9 mouse cellular contexts compared by ENCODE assay signal in genomic region chr9:114367783-114368470, GRCm38 (mm10). TPM values are rescaled to one million over a fixed set of nuclear protein-coding genes. Genes with fewer than 3 reads are reported as not detected.
DNase-seq lines count a peak whose midpoint lies in the region; ATAC-seq lines count a peak whose summit lies in the region.
"Had no signal": no experiment of that assay in that cellular context is flagged by ENCODE, and none has a peak within 500 bp of the region (broad histone marks: within the 10 kb centered on the region; RNA-seq: fewer than 3 reads in every experiment).

No protein-coding gene starts in this region.

- peak; percentile 79 for ATAC-seq in frontal cortex, adult (ENCODE audit: low TSS enrichment)
- peak; percentile 80 to 91 for ATAC-seq in hematopoietic stem cell, adult 5-6 weeks (replicated peaks in 1 of 2; ENCODE audit: insufficient read depth in 1 of 2, low FRiP score in 2 of 2, low TSS enrichment in 1 of 2, low read depth in 1 of 2, poor library complexity in 2 of 2, severe bottlenecking in 2 of 2)
- peak; percentile 90 for ATAC-seq in lung, embryonic 16.5 days (ENCODE audit: low read depth)

- no peaks in the 10 kb centered on the region for H3K36me3 ChIP-seq in lung, embryonic 16.5 days (ENCODE audit: control insufficient read depth, insufficient read depth, low read length)

- no peaks in the 10 kb centered on the region for H3K9me3 ChIP-seq in lung, embryonic 16.5 days (ENCODE audit: control insufficient read depth, low read length)

- WGBS in lung, embryonic 16.5 days, result under 1% methylated on average over 48 of the region's 48 CpGs

- peaks cover 4% of the 10 kb centered on the region; the same call in 1 of the 2 replicates for H3K4me1 ChIP-seq in lung, embryonic 16.5 days (replicated peaks; ENCODE audit: control insufficient read depth, insufficient read depth, low read length)

- peak; percentile 86 for DNase-seq in MN1 (ENCODE audit: low spot score)
- peak; percentile 53 for DNase-seq in cerebellum, adult 9-11 months
- DNase-seq in layer of hippocampus, postnatal 10 days (ENCODE audit: low spot score in 2 of 2), result peak; percentile 76 to 85
- DNase-seq in ovary, postnatal 14 days (ENCODE audit: low spot score), result peak; percentile 77
- DNase-seq in thymus, postnatal 25 days, result peak; percentile 73

- peak overlapping the region; percentile 69 for H3K9ac ChIP-seq in lung, embryonic 16.5 days (ENCODE audit: low read length)

- peak overlapping the region; percentile 97 for H3K4me2 ChIP-seq in lung, embryonic 16.5 days (ENCODE audit: low read depth, low read length)

- no peaks in the 10 kb centered on the region for H3K27me3 ChIP-seq in lung, embryonic 16.5 days (ENCODE audit: control insufficient read depth, insufficient read depth, low read depth, low read length)

- peak overlapping the region; percentile 43; the same call in 1 of the 2 replicates for H3K27ac ChIP-seq in lung, embryonic 16.5 days (ENCODE audit: low read length)

- peak overlapping the region; percentile 59 for H3K4me3 ChIP-seq in lung, embryonic 16.5 days (ENCODE audit: low read length)

RNA-seq across cellular contexts. Expression of gene Crtap, which starts 22.5 kb away (rescaled TPM):
- total RNA-seq in hematopoietic stem cell, adult 5-6 weeks (2017), result 21.4 and 36.7 TPM in 2 replicates
- total RNA-seq in layer of hippocampus, postnatal 10 days (2021), result 10 to 100 TPM; 13.0 to 13.5 TPM
- 132 and 147 TPM in 2 replicates for polyA plus RNA-seq in lung, embryonic 16.5 days (2015; fragmentation: Nextera tagmentation; extraction: Ambion mirVana)

RNA-seq across cellular contexts. Expression of gene Glb1, which starts 32.9 kb away (rescaled TPM):
- total RNA-seq in hematopoietic stem cell, adult 5-6 weeks (2017), result 32.0 and 37.4 TPM in 2 replicates
- 10 to 100 TPM; 28.6 to 29.2 TPM for total RNA-seq in layer of hippocampus, postnatal 10 days (2021)
- 51.7 and 53.6 TPM in 2 replicates for polyA plus RNA-seq in lung, embryonic 16.5 days (2015; fragmentation: Nextera tagmentation; extraction: Ambion mirVana)

RNA-seq across cellular contexts. Expression of gene Tmppe, which starts 33.0 kb away (rescaled TPM):
- 6.9 and 8.0 TPM in 2 replicates for total RNA-seq in hematopoietic stem cell, adult 5-6 weeks (2017)
- 1 to 10 TPM; 8.2 to 9.4 TPM for total RNA-seq in layer of hippocampus, postnatal 10 days (2021)
- polyA plus RNA-seq in lung, embryonic 16.5 days (2015; fragmentation: Nextera tagmentation; extraction: Ambion mirVana), result 11.1 and 11.2 TPM in 2 replicates

RNA-seq across cellular contexts. Expression of gene Bcl2a1c, which starts 38.0 kb away (rescaled TPM):
- total RNA-seq in hematopoietic stem cell, adult 5-6 weeks (2017), result not detected in 2 replicates
- total RNA-seq in layer of hippocampus, postnatal 10 days (2021), result not detected
- polyA plus RNA-seq in lung, embryonic 16.5 days (2015; fragmentation: Nextera tagmentation; extraction: Ambion mirVana), result not detected in 2 replicates
- polyA plus RNA-seq: large intestine, adult 2 months had no signal

Comparison
In these comparisons a context has a peak if more than half of its experiments do, and no peak if none do; other contexts are left out.
1. Peak in every context shown above with its lines: DNase-seq, ATAC-seq, H3K4me3 ChIP-seq and H3K27ac ChIP-seq.